Mouse (Mus musculus): ENCODE data around the gene Cxcl10.

Gene Cxcl10

DNA sequence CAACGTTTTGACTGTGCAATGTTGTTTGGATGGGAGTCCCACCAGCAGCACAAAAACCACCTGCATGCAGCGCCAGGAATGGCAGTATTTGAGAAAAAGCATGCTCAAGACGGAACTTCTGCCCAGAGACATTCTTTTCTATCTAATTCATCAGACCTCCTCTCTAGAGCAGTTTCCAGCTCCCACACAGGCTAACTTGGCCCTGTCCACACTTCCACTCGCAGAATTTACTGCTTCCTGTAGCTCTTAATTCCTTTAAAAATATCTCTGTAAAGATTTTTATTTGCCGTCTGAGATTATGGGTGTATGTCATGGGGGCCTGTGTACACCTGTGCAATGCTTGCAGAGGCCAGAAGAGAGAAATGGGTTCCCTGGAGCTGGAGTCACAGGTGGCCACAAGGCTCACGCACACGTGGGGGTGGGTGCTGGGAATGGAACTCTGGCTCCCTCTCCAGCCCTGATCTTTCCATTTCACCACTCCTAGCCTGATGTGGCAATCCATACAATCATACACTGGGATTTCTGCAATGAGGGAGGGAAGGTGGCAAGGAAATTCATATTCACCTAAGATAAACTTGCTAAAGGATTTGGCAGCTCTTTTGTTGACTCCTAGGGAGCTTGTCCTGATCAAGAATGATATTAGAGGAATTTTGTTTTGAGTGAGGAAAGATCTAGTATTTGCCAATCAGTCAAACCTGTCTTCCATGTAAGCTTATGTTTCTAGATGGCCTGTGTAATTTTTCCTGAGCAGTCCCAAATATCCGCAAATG is 26.9 kb downstream of the Cxcl10 start:
- CTCF ChIA-PET = interaction anchor here (0.7 to 1.2 kb wide), 2 partner anchors 59 to 60 kb away, joined by 5 to 14 read pairs; no protein-coding TSS in a partner anchor

DNA sequence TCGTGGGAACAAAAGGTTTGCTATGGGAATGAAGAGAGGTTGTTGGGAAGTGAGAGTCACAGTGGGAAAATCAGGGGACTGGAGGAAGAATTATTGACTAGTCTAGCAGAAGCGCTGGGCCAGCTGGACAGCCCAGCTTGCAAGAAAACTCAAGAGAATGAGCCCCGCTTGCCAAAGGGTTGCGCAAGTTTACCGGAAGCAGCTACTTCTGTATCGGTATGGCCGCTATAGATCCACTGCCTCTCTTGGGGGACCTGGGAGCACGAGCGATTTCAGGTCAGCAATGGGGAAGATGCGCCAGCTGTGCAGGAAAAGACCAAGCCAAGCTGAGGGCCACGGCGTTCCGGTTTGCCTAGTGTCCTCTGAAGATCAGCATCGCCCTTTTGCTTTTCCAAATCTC is 30.1 kb downstream of the Cxcl10 start:
- CTCF ChIA-PET = no interaction called here

DNA sequence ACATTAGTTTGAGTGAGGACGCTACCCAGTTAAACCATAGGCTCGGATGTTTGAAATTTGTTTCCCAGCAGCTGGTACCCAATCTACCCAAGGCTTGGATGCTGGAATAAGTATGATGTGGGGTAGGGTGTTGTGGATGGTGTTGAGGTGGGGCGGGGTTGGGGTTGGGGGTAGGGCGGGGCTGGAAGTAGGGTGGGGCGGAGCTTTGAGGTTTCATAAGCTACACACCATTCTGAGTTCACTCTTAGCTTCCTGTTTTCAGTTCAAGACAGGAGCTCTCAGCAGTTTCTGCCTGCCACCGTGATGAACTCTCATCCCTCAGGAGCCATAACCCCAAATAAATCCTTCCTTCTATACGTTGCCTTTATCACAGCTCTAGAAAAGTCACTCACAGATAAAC is 30.6 kb downstream of the Cxcl10 start:
- CTCF ChIA-PET = no interaction called here

DNA sequence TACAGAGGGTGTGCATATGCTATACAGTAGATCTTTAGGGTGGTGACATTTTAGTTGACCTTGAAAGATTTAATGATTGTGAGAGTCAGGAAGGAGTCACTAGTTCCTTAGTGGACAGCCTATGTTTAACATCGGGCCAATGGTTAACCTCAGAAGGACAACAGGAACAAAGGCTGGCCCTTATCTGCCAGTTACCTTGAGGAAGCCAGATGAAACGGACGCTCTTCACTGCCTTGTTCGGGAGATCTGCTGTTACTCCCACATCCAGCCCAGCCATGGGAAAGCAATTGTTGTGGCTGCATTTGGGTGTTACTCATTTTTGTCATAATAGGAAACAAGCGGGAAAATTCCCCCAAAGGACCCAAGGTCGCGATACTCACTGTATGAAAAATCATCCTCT is 34.9 kb downstream of the Cxcl10 start:
- CTCF ChIA-PET = interaction anchor here (0.6 kb wide), 1 partner anchor 1749 kb away, joined by 3 read pairs; no protein-coding TSS in a partner anchor

DNA sequence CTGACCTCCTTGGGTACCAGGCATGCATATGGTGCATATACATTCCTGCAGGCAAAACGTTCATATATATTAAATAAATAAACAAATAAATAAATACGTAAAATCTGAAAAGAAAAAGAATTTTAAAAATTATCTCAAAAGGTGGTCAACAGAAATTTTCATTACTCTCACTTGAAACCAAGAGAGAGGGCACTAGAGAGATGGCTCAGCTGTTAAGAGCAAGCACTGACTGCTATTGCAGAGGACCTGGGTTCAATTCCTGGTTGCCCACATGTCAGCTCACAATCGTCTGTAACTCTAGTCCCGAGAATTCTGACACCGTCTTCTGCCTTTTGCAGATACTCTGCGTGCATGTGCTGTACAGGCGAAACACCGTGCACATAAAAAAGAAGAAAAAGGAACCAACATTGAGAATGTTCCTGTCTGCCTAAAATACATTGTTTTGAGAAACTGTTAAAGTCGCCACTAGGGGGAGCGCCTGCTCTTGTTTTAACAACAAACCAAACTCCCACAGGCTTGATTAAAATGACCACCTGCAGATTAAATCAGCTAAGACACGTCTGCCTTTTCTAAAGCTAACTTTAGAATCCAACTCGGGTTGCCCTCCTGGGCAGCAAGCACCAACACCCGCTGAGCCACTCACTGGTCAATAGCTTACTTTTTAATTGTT is 36.5 kb downstream of the Cxcl10 start:
- CTCF ChIA-PET = interaction anchor here (0.6 to 1.4 kb wide), 7 partner anchors 12 to 1688 kb away, joined by 3 to 11 read pairs (median 4); no protein-coding TSS in a partner anchor

DNA sequence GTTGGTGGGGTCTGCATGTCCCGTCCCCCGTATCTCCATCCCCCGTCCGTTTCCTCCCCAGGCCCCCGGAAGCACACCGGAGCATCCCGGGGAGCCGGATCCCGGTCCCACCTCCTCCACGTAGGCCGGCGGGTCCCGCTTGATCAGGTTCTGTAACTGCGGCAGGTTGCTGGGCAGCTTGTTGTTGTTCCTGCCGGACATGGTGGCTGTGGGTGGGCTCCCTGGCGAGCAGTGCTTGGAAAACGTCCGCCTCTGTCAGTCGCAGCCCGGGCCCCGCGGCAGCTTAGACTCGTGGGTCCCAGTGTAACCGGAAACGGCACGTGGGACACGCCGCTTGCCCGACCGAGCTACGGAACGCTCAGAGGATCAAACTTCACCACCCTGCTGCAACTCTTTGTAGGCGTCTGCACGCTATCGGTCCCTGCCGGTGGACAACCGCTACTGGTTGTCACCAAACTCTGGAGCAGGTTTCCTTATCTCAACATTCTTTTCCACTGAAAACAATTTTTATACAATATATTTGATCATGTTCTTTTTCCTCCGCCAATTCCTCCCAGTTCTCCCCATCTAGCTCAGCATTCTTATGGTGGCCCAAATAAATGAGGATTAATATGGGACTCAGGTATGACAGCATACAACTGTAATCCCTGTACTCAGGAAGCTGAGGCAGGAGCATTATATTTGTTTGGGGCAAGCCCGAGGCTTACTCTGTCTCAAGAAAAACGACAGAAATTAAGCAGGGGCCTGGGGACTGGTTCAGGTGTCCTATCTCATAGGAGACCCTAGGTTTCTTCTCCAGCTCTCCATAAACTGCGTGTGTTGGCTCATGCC is 38.8 kb downstream of the Cxcl10 start, which contains the start of gene Sdad1:
TSS of gene Sdad1 (minus strand) at position 799 of the 831 bp plus-strand sequence.
- CTCF ChIA-PET = interaction anchor here (0.6 to 1.0 kb wide), 2 partner anchors 31 to 345 kb away, joined by 3 read pairs; partner anchors contain the start of gene Naaa

- CTCF ChIA-PET = interaction anchor here (0.7 kb wide), 1 partner anchor 108 kb away, joined by 3 read pairs; no protein-coding TSS in a partner anchor
These were observed 44.4 kb downstream of the Cxcl10 start for GRCm38 (mm10) chr5:92304291-92304690.

DNA sequence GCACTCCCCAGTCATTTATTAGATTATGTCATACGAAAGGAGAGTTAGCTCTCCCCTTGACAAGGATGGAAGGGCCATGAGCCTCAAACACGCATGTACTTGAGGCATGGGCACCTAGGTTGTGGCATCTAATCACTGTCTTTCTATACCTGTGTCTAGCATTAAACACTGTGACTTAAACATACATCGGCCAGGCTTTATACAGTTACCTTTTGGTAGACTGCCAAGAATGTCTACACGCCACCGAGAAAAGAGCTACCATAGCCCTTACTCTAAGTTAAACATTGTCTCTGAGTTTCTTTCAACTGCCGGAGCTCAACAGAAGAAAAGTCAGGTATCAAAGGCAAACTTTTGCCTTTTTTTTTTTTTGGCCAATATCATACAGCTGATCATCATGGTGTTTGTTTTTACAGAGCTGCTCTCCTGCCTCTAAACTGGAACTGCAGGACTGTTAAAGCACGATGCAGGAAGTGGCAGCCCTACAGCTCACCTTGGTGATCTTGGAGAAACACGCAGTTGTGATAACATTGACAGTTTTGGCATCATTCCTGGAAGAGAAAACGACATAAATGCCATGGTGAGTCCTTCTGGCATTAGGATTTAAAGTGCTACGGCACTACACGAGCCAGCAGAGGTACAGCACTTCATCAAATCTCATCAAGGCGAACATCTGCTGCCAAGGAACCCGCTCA is 46.4 kb downstream of the Cxcl10 start:
- CTCF ChIA-PET = interaction anchor here (0.7 kb wide), 1 partner anchor 12 kb away, joined by 19 read pairs; no protein-coding TSS in a partner anchor

Measured in spleen, embryonic (tissue).